Mouse (Mus musculus): ENCODE results near the gene Ppm1n. TPM values are rescaled to one million over a fixed set of nuclear protein-coding genes. Genes with fewer than 3 reads are reported as not detected.

The Ppm1n gene
- total and polyA plus RNA-seq, 2 experiments = 0.13 TPM; not detected in 1

GRCm38 (mm10) chr7:19309884-19310641 is 30.2 kb upstream of the Ppm1n start, which contains the start of gene Fosb:
TSS of gene Fosb (minus strand) at chr7:19310051.
- under 1% methylated on average over 48 of the region's 49 CpGs for WGBS
- TF ChIP-seq CTCF (IDR thresholded peaks at IDR 0.05; ENCODE audit: low read depth, low read length) (peak; percentile 37; the same call in 1 of the 2 replicates), POLR2A (IDR thresholded peaks at IDR 0.05; ENCODE audit: extremely low read depth, insufficient read depth, low read length) (no peak)
- H3K79me2 ChIP-seq (ENCODE audit: control insufficient read depth, insufficient read depth, low read length) = no peaks in the 10 kb centered on the region
- peak; percentile 83 for DNase-seq (ENCODE audit: extremely low read depth, low read depth, low spot score)
- peak within 1 kb of the TSS; percentile 51; the same call in 1 of the 2 replicates for H3K27ac ChIP-seq (replicated peaks; ENCODE audit: insufficient read depth, low read depth, low read length)
- peaks cover 1% of the 10 kb centered on the region; the same call in 1 of the 2 replicates for H3K4me1 ChIP-seq (ENCODE audit: control insufficient read depth, insufficient read depth, low read length)
- H3K36me3 ChIP-seq (ENCODE audit: control insufficient read depth, insufficient read depth, low read length) = no peaks in the 10 kb centered on the region
- peak within 1 kb of the TSS; percentile 59 for H3K9ac ChIP-seq (ENCODE audit: low read depth, low read length)
- H3K4me3 ChIP-seq (ENCODE audit: insufficient read depth, low read depth, low read length) = peak within 1 kb of the TSS; percentile 84
- H3K27me3 ChIP-seq (ENCODE audit: control insufficient read depth, insufficient read depth, low read length) = no peaks in the 10 kb centered on the region

GRCm38 (mm10) chr7:19309278-19309883 is 29.5 kb upstream of the Ppm1n start:
- Histone ChIP-seq H3K36me3 (ENCODE audit: control insufficient read depth, insufficient read depth, low read length) (no peaks in the 10 kb centered on the region), H3K27ac (replicated peaks; ENCODE audit: insufficient read depth, low read depth, low read length) (no peak overlapping the region), H3K27me3 (ENCODE audit: control insufficient read depth, insufficient read depth, low read length) (no peaks in the 10 kb centered on the region), H3K4me3 (ENCODE audit: insufficient read depth, low read depth, low read length) (peak overlapping the region; percentile 47), H3K79me2 (ENCODE audit: control insufficient read depth, insufficient read depth, low read length) (no peaks in the 10 kb centered on the region), H3K9ac (ENCODE audit: low read depth, low read length) (peak overlapping the region; percentile 37), H3K4me1 (ENCODE audit: control insufficient read depth, insufficient read depth, low read length) (peaks cover 1% of the 10 kb centered on the region; the same call in 1 of the 2 replicates)
- TF ChIP-seq POLR2A (IDR thresholded peaks at IDR 0.05; ENCODE audit: extremely low read depth, insufficient read depth, low read length) (no peak), CTCF (IDR thresholded peaks at IDR 0.05; ENCODE audit: low read depth, low read length) (no peak)
- under 1% methylated on average over 48 of the region's 48 CpGs for WGBS
- DNase-seq (ENCODE audit: extremely low read depth, low read depth, low spot score) = no peak

DNA sequence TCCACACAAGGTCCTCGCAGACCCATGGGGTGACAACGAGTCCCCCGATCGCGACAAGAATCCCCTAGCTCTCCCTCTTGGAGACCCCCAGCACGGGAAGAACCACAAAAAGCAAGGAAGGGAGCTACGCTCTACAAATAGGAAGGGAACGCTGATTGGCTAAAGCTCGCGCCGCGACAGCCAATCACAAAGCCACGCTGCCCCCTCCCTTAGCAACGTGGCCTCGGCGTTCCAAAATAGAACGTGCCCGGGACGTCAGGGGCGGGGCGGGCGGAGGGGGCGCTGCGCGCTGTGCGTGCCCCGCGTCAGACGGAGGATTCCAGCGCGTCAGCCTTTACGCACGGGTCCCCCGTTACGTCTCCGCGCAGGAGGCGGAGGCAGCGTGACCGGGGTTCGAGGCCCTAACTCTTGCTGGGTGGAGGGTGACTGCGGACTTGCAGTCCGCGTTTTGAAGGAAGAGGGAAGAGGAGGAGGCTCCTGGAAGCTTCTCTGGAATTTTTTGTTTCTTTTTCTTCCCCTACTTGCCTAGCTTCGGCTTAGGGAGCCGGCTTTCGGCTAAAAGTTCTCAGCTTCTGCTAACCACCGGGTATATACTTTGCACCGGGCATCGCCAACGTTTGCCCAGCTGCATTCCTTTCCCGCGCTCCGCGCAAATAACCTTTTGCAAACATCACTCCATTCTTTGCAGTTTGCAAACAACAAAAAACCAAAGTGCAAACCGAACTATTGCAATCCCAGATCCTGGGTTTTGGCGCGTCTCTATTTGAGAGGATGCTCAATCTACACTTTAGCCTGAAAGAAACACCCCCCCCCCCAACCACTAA is 28.8 kb upstream of the Ppm1n start:
- DNase-seq (ENCODE audit: extremely low read depth, low read depth, low spot score) = peak; percentile 73
- Histone ChIP-seq H3K4me3 (ENCODE audit: insufficient read depth, low read depth, low read length) (peak overlapping the region; percentile 53), H3K27ac (replicated peaks; ENCODE audit: insufficient read depth, low read depth, low read length) (peak overlapping the region; percentile 62), H3K9ac (ENCODE audit: low read depth, low read length) (peak overlapping the region; percentile 65), H3K4me1 (ENCODE audit: control insufficient read depth, insufficient read depth, low read length) (peaks cover 1% of the 10 kb centered on the region; the same call in 1 of the 2 replicates), H3K27me3 (ENCODE audit: control insufficient read depth, insufficient read depth, low read length) (no peaks in the 10 kb centered on the region), H3K36me3 (ENCODE audit: control insufficient read depth, insufficient read depth, low read length) (no peaks in the 10 kb centered on the region), H3K79me2 (ENCODE audit: control insufficient read depth, insufficient read depth, low read length) (no peaks in the 10 kb centered on the region)
- TF ChIP-seq CTCF (IDR thresholded peaks at IDR 0.05; ENCODE audit: low read depth, low read length) = no peak
- 0 out of 2 replicates have a peak, but pooled peaks have one; percentile 18 for TF ChIP-seq POLR2A (IDR thresholded peaks at IDR 0.05; ENCODE audit: extremely low read depth, insufficient read depth, low read length)
- under 1% methylated on average over 58 of the region's 58 CpGs for WGBS

DNA sequence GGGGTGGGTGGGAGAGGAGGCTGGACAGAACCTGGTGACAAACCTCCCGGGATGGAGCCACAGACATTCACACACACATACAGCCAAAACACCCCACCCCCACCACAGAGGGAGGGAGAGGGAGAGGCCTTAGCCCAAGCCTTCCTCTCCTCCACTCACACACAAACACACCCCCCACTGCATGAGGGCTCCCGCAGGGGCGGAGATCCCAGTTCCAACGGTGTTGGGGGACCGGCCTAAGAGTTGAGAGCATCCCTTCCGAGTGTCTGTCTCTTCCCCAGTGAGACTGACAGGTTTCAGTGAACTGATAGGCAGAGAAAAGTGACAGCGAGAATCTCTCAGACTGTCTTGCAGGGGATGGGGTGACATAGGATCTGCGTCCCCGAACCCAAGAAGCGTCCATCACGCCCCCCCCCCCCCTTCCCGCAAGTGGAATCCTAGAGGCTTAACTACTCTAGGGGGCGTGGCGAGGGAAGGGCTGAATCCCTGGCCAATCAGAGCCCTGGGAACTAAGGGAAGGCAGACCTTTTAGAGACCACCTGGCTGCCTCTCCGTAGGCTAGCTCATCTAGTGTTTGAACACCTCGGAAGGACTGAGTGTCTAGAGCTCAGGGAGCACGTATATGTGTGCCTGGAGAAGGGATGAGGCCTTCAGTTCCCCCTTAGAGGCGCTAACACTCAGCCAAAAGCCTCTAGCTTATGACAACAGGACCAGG is 28.0 kb upstream of the Ppm1n start:
- TF ChIP-seq POLR2A (IDR thresholded peaks at IDR 0.05; ENCODE audit: extremely low read depth, insufficient read depth, low read length) (no peak), CTCF (IDR thresholded peaks at IDR 0.05; ENCODE audit: low read depth, low read length) (no peak)

More for the DNA sequence above, 28.0 kb upstream of the Ppm1n start:
- H3K36me3 ChIP-seq (ENCODE audit: control insufficient read depth, insufficient read depth, low read length) = no peaks in the 10 kb centered on the region
- 5% methylated on average over 18 of the region's 18 CpGs for WGBS
- no peaks in the 10 kb centered on the region for H3K27me3 ChIP-seq (ENCODE audit: control insufficient read depth, insufficient read depth, low read length)
- H3K4me1 ChIP-seq (ENCODE audit: control insufficient read depth, insufficient read depth, low read length) = peaks cover 1% of the 10 kb centered on the region; the same call in 1 of the 2 replicates
- no peaks in the 10 kb centered on the region for H3K79me2 ChIP-seq (ENCODE audit: control insufficient read depth, insufficient read depth, low read length)
- H3K9ac ChIP-seq (ENCODE audit: low read depth, low read length) = peak overlapping the region; percentile 65
- peak overlapping the region; percentile 45 for H3K4me3 ChIP-seq (ENCODE audit: insufficient read depth, low read depth, low read length)
- no peak for DNase-seq (ENCODE audit: extremely low read depth, low read depth, low spot score)
- H3K27ac ChIP-seq (replicated peaks; ENCODE audit: insufficient read depth, low read depth, low read length) = peak overlapping the region; percentile 62
